Mouse (Mus musculus) cerebellum, adult 2 months (tissue): ENCODE measurements around the gene Nicn1.

Source experiments
- CTCF ChIP-seq: fragments of 200-500 bp; IDR thresholded peaks from 2 replicates; pipeline ENCODE4 v1.5.1; 2011; ENCODE audit warnings: low read depth, mild to moderate bottlenecking, control low read depth, low read length, moderate library complexity, borderline replicate concordance; ENCODE audit not compliant: insufficient read depth
- POLR2A ChIP-seq: fragments of 200-500 bp; IDR thresholded peaks from 2 replicates; pipeline ENCODE4 v1.6.1; 2011; ENCODE audit warnings: low read length, control low read depth, borderline replicate concordance; ENCODE audit not compliant: insufficient read depth

DNA sequence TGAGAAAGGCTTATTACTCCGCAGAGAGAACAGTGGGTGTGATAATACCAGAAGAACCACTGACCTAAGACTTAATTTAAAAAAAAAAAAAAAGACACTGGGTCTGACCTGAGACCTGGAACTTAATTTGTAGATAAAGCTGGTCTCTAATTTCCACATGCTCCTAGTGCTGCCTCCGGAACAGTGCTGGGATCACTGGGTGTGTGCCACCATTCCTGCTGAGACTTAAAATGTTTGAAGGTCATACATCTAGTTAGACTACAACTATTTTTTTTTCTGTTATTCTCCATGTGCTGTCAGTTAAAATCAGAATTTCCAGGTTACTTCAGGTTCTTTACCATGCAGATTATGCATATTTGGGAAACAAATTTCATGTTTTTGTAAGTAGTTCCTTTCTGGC is 17.9 kb downstream of the Nicn1 start:
- TF ChIP-seq CTCF (no peak), POLR2A (no peak)
